Mouse (Mus musculus): Measurements from ENCODE around the gene Qsox1. TPM values are rescaled to one million over a fixed set of nuclear protein-coding genes. Genes with fewer than 3 reads are reported as not detected.

The Qsox1 gene
- polyA plus RNA-seq, 1 experiment: 113 TPM

DNA sequence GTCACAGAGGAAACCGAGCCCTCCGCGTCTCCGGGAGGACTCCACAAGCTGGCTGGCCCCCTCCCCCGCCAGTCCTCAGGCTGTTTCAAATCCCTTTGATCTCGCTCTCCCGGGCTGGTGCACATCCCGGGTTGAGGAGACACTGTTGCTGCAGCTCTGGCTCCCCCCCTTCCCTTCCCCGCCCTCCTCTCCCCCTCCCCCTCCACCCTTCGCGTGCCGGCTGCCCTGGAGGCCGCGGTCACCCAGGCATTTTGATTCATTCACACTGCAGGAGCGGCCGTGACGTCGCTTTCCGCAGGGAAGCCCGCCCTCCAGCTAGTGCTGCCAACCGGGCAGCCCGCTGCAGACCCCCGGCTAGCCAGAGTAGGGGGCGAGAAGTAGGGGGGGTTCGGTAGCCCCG, 70.7 kb downstream of the Qsox1 start:
- no peak for TF ChIP-seq CTCF (IDR thresholded peaks at IDR 0.05; ENCODE audit: control insufficient read depth, insufficient read depth, insufficient replicate concordance, low read depth, low read length)
- no peak for TF ChIP-seq POLR2A (IDR thresholded peaks at IDR 0.05; ENCODE audit: control insufficient read depth, low read depth, low read length)
- Histone ChIP-seq H3K4me3 (ENCODE audit: control insufficient read depth, low read depth, low read length) (peak overlapping the region; percentile 81), H3K27ac (ENCODE audit: control insufficient read depth, insufficient read depth, low read depth, low read length) (no peak overlapping the region), H3K27me3 (ENCODE audit: control insufficient read depth, insufficient read depth, low read length) (peaks cover 13% of the 10 kb centered on the region), H3K4me1 (ENCODE audit: control insufficient read depth, insufficient read depth, low read length) (peaks cover 20% of the 10 kb centered on the region), H3K36me3 (ENCODE audit: control insufficient read depth, insufficient read depth, low read length) (no peaks in the 10 kb centered on the region)

DNA sequence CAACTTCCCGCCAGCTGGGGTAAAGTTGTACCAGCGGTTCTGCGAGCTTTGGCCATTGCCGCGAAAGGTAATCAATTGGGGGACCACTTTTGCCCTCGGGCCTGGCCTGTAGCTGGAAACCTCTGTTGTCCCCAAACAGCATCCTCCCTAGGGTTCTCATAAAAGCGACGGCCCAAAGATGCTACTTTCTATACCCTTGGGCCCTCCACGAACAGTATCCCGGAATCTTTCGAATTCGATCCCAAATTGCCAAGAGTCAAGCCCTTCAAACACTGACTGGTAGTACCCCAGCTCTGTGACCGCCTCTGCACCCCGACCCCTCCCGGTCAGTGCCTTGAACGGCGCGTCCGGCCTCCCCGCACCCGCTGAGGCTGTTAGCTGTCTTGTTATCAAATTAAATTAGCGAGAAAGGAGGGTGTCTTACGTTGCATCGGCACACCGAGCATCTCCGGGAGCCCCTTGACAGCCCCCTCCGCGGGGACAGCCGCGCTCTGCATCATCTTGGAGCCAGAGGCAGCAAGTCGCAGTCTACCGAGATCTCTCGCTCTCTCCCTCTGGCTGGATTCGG, 71.2 kb downstream of the Qsox1 start:
- Histone ChIP-seq H3K27ac (ENCODE audit: control insufficient read depth, insufficient read depth, low read depth, low read length) (no peak overlapping the region), H3K4me3 (ENCODE audit: control insufficient read depth, low read depth, low read length) (peak overlapping the region; percentile 38), H3K4me1 (ENCODE audit: control insufficient read depth, insufficient read depth, low read length) (peaks cover 20% of the 10 kb centered on the region), H3K27me3 (ENCODE audit: control insufficient read depth, insufficient read depth, low read length) (peaks cover 13% of the 10 kb centered on the region), H3K36me3 (ENCODE audit: control insufficient read depth, insufficient read depth, low read length) (no peaks in the 10 kb centered on the region)
- TF ChIP-seq CTCF (IDR thresholded peaks at IDR 0.05; ENCODE audit: control insufficient read depth, insufficient read depth, insufficient replicate concordance, low read depth, low read length): no peak
- no peak for TF ChIP-seq POLR2A (IDR thresholded peaks at IDR 0.05; ENCODE audit: control insufficient read depth, low read depth, low read length)

DNA sequence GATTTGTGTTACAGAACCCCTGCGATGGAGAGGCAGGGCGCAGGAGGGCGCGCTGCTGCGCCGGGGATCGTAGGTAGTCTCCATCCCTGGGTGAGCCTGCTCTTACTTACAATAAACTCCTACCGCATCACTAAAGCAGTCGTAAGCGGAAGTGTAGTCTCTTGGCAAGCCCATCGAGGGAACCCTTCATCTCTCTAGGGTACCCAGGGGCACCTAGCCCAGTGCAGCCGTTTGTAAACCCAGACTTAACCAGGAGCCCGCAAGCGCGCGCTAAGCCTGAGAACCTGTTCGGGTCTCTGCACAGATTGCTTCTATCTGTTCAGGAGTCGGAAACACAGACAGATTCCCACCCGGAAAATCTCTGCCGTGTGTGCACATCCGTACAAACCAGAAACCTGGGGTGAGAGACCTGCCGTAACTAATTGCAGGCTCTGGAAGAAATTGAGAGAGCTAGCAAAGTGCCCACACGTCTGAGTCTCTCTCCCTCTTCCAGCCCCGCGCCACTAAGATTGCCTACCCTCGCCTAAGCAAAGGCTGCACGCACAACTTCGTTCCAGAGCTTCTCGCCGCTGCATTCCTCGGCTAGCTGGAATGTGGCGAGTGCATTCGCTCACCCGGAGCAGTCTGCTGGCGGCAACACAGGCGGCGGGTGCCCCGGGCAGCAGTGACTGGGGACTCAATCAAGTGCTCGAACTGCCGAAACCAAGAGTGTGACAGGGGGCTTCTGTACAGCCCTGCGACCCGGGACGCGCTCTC, 71.9 kb downstream of the Qsox1 start:
- H3K4me3 ChIP-seq (ENCODE audit: control insufficient read depth, low read depth, low read length): no peak overlapping the region
- no peak overlapping the region for H3K27ac ChIP-seq (ENCODE audit: control insufficient read depth, insufficient read depth, low read depth, low read length)
- no peaks in the 10 kb centered on the region for H3K36me3 ChIP-seq (ENCODE audit: control insufficient read depth, insufficient read depth, low read length)
- TF ChIP-seq CTCF (IDR thresholded peaks at IDR 0.05; ENCODE audit: control insufficient read depth, insufficient read depth, insufficient replicate concordance, low read depth, low read length): no peak
- no peak for TF ChIP-seq POLR2A (IDR thresholded peaks at IDR 0.05; ENCODE audit: control insufficient read depth, low read depth, low read length)
- peaks cover 20% of the 10 kb centered on the region for H3K4me1 ChIP-seq (ENCODE audit: control insufficient read depth, insufficient read depth, low read length)
- H3K27me3 ChIP-seq (ENCODE audit: control insufficient read depth, insufficient read depth, low read length): peaks cover 13% of the 10 kb centered on the region

DNA sequence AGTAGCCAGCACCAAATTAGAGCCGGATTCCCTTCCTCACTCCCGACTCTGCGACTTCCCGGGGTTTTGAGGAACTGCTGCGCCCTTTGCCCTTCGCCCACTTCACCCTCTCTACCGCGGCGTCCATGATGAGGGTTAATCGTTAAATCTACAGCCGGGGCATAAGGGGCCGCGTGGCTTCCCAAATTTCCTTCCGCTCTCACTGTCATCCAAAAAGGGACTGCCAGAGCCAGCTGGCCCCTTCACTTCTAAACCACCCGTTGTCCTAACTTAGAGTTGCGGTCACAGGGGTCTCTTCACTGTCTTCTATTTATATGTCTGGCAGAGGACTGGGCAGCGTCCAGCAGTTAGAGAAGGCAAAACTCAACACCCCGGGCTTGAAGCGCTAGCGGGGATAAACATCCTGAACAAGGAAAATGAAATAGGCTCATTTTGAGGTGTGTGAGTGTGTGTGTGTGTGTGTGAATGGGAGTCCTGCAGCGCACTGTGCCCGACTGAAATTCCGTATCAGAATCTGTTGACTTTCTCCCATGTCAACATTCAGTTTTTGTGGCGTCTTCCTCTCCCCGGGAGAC, 74.8 kb downstream of the Qsox1 start:
- Histone ChIP-seq H3K4me1 (ENCODE audit: control insufficient read depth, insufficient read depth, low read length) (peaks cover 16% of the 10 kb centered on the region), H3K36me3 (ENCODE audit: control insufficient read depth, insufficient read depth, low read length) (no peaks in the 10 kb centered on the region), H3K4me3 (ENCODE audit: control insufficient read depth, low read depth, low read length) (no peak overlapping the region), H3K27ac (ENCODE audit: control insufficient read depth, insufficient read depth, low read depth, low read length) (no peak overlapping the region), H3K27me3 (ENCODE audit: control insufficient read depth, insufficient read depth, low read length) (peaks cover 10% of the 10 kb centered on the region)
- TF ChIP-seq POLR2A (IDR thresholded peaks at IDR 0.05; ENCODE audit: control insufficient read depth, low read depth, low read length) (no peak), CTCF (IDR thresholded peaks at IDR 0.05; ENCODE audit: control insufficient read depth, insufficient read depth, insufficient replicate concordance, low read depth, low read length) (no peak)

DNA sequence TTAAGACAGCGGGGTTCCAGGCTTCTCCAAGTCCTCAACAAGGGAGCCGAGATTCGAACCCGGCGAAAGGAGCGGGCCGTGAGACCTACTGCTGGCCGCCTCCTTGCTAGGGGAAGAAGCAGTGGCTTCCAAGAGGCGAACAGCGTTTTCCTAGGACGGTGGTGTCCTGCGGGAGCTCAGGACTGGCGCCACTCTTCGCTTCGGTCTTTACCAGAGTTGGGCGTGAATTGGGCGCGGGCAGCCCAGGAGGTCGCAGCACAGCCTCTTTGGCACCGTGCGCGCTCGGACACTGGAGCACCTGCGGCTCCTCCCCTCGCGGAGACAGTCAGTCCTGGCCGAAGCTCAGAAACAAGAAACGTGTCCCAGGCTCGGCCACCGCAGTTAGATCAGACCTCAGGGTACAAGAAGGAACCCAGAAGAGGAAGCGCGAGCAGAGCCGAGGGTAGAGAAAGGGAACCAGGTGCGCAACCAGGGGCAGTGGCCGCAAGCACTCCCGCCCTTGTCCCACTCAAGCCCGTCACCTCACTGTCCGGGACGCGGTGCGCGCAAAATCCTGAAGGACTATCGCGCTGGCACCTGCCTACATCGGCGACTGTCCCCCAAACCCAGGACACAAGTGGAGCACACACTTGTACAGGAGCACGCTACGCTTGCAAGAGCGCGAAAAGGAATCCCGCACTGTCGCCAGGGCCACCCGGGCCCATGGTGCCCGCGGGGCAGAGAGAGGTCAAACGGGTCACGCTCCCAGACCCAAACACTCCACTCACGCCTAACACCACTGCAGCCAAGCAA, 75.5 kb downstream of the Qsox1 start:
- peaks cover 13% of the 10 kb centered on the region for H3K4me1 ChIP-seq (ENCODE audit: control insufficient read depth, insufficient read depth, low read length)
- no peak overlapping the region for H3K27ac ChIP-seq (ENCODE audit: control insufficient read depth, insufficient read depth, low read depth, low read length)
- H3K4me3 ChIP-seq (ENCODE audit: control insufficient read depth, low read depth, low read length): no peak overlapping the region
- no peak for TF ChIP-seq CTCF (IDR thresholded peaks at IDR 0.05; ENCODE audit: control insufficient read depth, insufficient read depth, insufficient replicate concordance, low read depth, low read length)
- TF ChIP-seq POLR2A (IDR thresholded peaks at IDR 0.05; ENCODE audit: control insufficient read depth, low read depth, low read length): no peak
- H3K36me3 ChIP-seq (ENCODE audit: control insufficient read depth, insufficient read depth, low read length): no peaks in the 10 kb centered on the region
- peaks cover 8% of the 10 kb centered on the region for H3K27me3 ChIP-seq (ENCODE audit: control insufficient read depth, insufficient read depth, low read length)

DNA sequence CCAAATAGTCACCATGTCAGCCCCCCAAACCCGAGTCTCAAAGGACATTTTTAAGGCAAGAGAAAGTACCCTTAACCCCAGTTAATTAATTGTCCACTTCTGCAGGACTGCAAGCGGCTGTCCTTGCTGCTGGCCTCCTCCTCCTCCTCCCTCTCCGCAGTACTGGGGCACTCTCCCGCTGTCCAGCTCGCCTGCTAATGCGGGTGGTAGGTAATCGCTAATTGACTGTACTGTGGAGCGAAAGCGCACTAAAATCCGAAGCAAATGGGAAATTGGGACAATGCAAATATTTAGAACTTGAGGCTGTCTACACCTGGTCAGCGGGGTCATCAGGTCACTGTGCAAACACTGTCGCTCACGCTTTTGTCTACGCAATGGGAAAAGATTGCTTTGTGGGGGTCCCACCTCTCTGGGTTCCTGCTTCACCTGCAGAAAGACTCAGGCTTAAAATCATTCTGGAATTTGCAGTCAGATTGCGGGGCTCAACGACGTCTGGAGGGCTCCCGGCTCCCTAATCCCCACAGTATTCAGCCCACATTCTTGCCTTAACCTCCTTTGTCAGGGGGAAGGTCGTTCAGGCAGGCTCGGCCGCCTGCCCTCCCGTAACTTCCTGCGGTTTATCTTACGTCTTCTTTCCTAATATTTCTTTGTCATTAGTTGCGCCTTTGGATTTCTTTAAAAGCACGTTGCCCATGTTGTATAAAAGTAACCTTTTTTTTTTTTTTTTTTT, 76.4 kb downstream of the Qsox1 start:
- Histone ChIP-seq H3K4me3 (ENCODE audit: control insufficient read depth, low read depth, low read length) (no peak overlapping the region), H3K4me1 (ENCODE audit: control insufficient read depth, insufficient read depth, low read length) (peaks cover 9% of the 10 kb centered on the region; the same call in 1 of the 2 replicates), H3K27ac (ENCODE audit: control insufficient read depth, insufficient read depth, low read depth, low read length) (no peak overlapping the region), H3K36me3 (ENCODE audit: control insufficient read depth, insufficient read depth, low read length) (no peaks in the 10 kb centered on the region), H3K27me3 (ENCODE audit: control insufficient read depth, insufficient read depth, low read length) (peaks cover 6% of the 10 kb centered on the region)
- TF ChIP-seq CTCF (IDR thresholded peaks at IDR 0.05; ENCODE audit: control insufficient read depth, insufficient read depth, insufficient replicate concordance, low read depth, low read length) (no peak), POLR2A (IDR thresholded peaks at IDR 0.05; ENCODE audit: control insufficient read depth, low read depth, low read length) (no peak)

Measured in testis, adult 2 months (tissue).